Mouse (Mus musculus): Measurements from ENCODE around the gene St6galnac3. TPM values are rescaled to one million over a fixed set of nuclear protein-coding genes. Genes with fewer than 3 reads are reported as not detected.

The St6galnac3 gene
- polyA plus RNA-seq, 1 experiment from 2014 or later: 10.2 TPM

- Histone ChIP-seq H3K4me2 (no peak overlapping the region; the same call in 1 of the 2 replicates), H3K4me3 (replicated peaks) (no peak overlapping the region), H3K9me3 (replicated peaks) (0 out of 2 replicates have a peak, but pooled peaks cover 3% of the 10 kb centered on the region), H3K27me3 (no peaks in the 10 kb centered on the region), H3K27ac (replicated peaks) (peak overlapping the region; percentile 43; the same call in 1 of the 2 replicates), H3K4me1 (replicated peaks) (peaks cover 62% of the 10 kb centered on the region), H3K9ac (no peak overlapping the region), H3K36me3 (replicated peaks) (no peaks in the 10 kb centered on the region)
- 31% methylated on average over 7 of the region's 7 CpGs for WGBS (ENCODE audit: insufficient replicate concordance)
- ATAC-seq (ENCODE audit: insufficient read depth): no peak
These were observed 7.2 kb downstream of the St6galnac3 start for GRCm38 (mm10) chr3:153717742-153718141.

GRCm38 (mm10) chr3:153715646-153716045 is 9.3 kb downstream of the St6galnac3 start:
- Histone ChIP-seq H3K36me3 (replicated peaks) (no peaks in the 10 kb centered on the region), H3K4me3 (replicated peaks) (no peak overlapping the region), H3K9me3 (replicated peaks) (0 out of 2 replicates have a peak, but pooled peaks cover 3% of the 10 kb centered on the region), H3K4me2 (no peak overlapping the region), H3K27ac (replicated peaks) (no peak overlapping the region), H3K4me1 (replicated peaks) (peaks cover 54% of the 10 kb centered on the region), H3K9ac (no peak overlapping the region), H3K27me3 (no peaks in the 10 kb centered on the region)
- no peak for ATAC-seq (ENCODE audit: insufficient read depth)
- WGBS (ENCODE audit: insufficient replicate concordance): 87% methylated on average over 7 of the region's 7 CpGs

GRCm38 (mm10) chr3:153710545-153710944 is 14.4 kb downstream of the St6galnac3 start:
- no peak for ATAC-seq (ENCODE audit: insufficient read depth)
- WGBS (ENCODE audit: insufficient replicate concordance): 11% methylated on average over 1 of the region's 1 CpGs
- H3K36me3 ChIP-seq (replicated peaks): no peaks in the 10 kb centered on the region; the same call in 1 of the 2 replicates

DNA sequence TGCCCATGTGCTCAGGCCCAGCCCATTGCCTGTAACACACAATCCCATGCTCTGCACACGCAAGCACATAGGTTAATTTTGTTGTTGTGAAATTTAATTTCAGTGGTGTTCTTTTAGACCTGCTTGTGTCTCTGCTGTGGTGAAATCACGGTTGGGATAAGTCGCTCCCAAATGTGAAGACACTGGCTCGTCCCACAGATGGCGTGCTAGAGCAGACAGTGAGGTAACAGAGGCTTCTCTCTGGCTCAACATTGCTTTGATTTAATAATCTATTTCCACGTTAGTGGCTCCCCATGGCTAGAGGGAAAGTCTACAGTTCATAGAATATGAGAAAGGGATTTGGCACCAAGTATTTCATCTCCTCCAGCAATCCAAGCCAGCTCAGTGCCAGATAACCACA is 17.3 kb downstream of the St6galnac3 start:
- no peak for ATAC-seq (ENCODE audit: insufficient read depth)
- no peaks in the 10 kb centered on the region for H3K27me3 ChIP-seq
- WGBS (ENCODE audit: insufficient replicate concordance): 60% methylated on average over 6 of the region's 6 CpGs
- peaks cover 5% of the 10 kb centered on the region for H3K36me3 ChIP-seq (replicated peaks)
- H3K4me1 ChIP-seq (replicated peaks): peaks cover 22% of the 10 kb centered on the region
- no peak overlapping the region for H3K27ac ChIP-seq (replicated peaks)
- H3K4me3 ChIP-seq (replicated peaks): no peak overlapping the region
- H3K9ac ChIP-seq: no peak overlapping the region
- no peak overlapping the region for H3K4me2 ChIP-seq
- no peaks in the 10 kb centered on the region for H3K9me3 ChIP-seq (replicated peaks)

More at GRCm38 (mm10) chr3:153710545-153710944, 14.4 kb downstream of the St6galnac3 start:
- Histone ChIP-seq H3K4me3 (replicated peaks) (no peak overlapping the region), H3K27ac (replicated peaks) (no peak overlapping the region), H3K4me1 (replicated peaks) (peaks cover 17% of the 10 kb centered on the region; the same call in 1 of the 2 replicates), H3K4me2 (no peak overlapping the region), H3K9ac (no peak overlapping the region), H3K27me3 (no peaks in the 10 kb centered on the region), H3K9me3 (replicated peaks) (0 out of 2 replicates have a peak, but pooled peaks cover 3% of the 10 kb centered on the region)

DNA sequence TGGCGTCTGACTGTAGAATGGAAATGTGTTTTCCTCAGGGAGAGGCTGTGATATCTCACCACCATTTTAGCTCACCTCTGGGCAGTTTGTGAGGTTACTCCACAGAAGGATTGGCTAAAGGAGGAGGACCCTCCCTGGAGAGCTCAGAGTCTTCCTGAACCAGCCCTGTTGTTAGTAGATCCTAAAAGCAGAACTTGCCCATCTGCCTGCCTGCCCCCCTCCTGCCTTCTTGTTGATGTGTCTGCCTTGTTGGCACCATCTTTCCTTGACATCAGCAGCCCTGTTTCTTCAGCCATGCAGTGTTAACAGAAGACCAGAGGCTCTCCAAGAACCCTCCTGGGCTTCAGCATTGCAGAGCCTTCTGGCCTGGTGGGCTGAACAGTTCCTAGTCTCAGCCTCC is 18.1 kb downstream of the St6galnac3 start:
- Histone ChIP-seq H3K36me3 (replicated peaks) (peaks cover 5% of the 10 kb centered on the region), H3K4me2 (no peak overlapping the region), H3K4me1 (replicated peaks) (peaks cover 24% of the 10 kb centered on the region), H3K9me3 (replicated peaks) (no peaks in the 10 kb centered on the region), H3K27me3 (no peaks in the 10 kb centered on the region), H3K9ac (no peak overlapping the region), H3K27ac (replicated peaks) (no peak overlapping the region), H3K4me3 (replicated peaks) (no peak overlapping the region)
- 64% methylated on average over 1 of the region's 1 CpGs for WGBS (ENCODE audit: insufficient replicate concordance)
- ATAC-seq (ENCODE audit: insufficient read depth): no peak

- no peak for ATAC-seq (ENCODE audit: insufficient read depth)
- 70% methylated on average over 15 of the region's 15 CpGs for WGBS (ENCODE audit: insufficient replicate concordance)
- Histone ChIP-seq H3K36me3 (replicated peaks) (peaks cover 16% of the 10 kb centered on the region), H3K4me2 (no peak overlapping the region), H3K9me3 (replicated peaks) (no peaks in the 10 kb centered on the region), H3K27me3 (no peaks in the 10 kb centered on the region), H3K4me3 (replicated peaks) (no peak overlapping the region), H3K27ac (replicated peaks) (peak overlapping the region; percentile 9; the same call in 1 of the 2 replicates), H3K9ac (no peak overlapping the region), H3K4me1 (replicated peaks) (peaks cover 43% of the 10 kb centered on the region)
These were observed 22.9 kb downstream of the St6galnac3 start for GRCm38 (mm10) chr3:153701752-153702740.

GRCm38 (mm10) chr3:153701172-153701571 is 23.8 kb downstream of the St6galnac3 start:
- Histone ChIP-seq H3K9me3 (replicated peaks) (no peaks in the 10 kb centered on the region), H3K4me1 (replicated peaks) (peaks cover 46% of the 10 kb centered on the region), H3K4me3 (replicated peaks) (no peak overlapping the region), H3K27me3 (no peaks in the 10 kb centered on the region), H3K36me3 (replicated peaks) (peaks cover 16% of the 10 kb centered on the region), H3K4me2 (no peak overlapping the region), H3K9ac (no peak overlapping the region), H3K27ac (replicated peaks) (peak overlapping the region; percentile 9; the same call in 1 of the 2 replicates)
- WGBS (ENCODE audit: insufficient replicate concordance): 35% methylated on average over 7 of the region's 7 CpGs
- peak; percentile 51 for ATAC-seq (ENCODE audit: insufficient read depth)

DNA sequence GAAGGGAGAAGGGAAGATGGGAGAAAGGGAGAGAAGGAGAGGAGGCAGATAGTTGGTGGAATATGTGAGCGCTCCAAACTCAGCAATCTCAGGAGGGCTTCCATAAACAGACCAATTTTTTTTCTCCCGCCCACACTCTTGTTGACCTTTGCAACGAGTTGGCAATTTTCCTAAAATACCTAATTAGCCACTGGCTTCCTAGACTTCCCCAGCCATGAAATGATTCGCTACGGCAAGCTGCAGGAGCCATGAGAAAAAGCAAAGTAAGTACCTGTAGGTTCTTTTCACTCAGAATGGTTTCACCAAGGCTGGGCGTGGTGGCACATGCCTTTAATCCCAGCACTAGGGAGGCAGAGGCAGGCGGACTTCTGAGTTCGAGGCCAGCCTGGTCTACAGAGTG is 25.9 kb downstream of the St6galnac3 start:
- 85% methylated on average over 8 of the region's 8 CpGs for WGBS (ENCODE audit: insufficient replicate concordance)
- H3K4me1 ChIP-seq (replicated peaks): peaks cover 53% of the 10 kb centered on the region
- H3K4me2 ChIP-seq: no peak overlapping the region
- H3K9ac ChIP-seq: no peak overlapping the region
- H3K27ac ChIP-seq (replicated peaks): no peak overlapping the region
- no peak overlapping the region for H3K4me3 ChIP-seq (replicated peaks)
- H3K36me3 ChIP-seq (replicated peaks): 0 out of 2 replicates have a peak, but pooled peaks cover 11% of the 10 kb centered on the region
- no peaks in the 10 kb centered on the region for H3K27me3 ChIP-seq
- ATAC-seq (ENCODE audit: insufficient read depth): no peak
- no peaks in the 10 kb centered on the region for H3K9me3 ChIP-seq (replicated peaks)

- 46% methylated on average over 7 of the region's 7 CpGs for WGBS (ENCODE audit: insufficient replicate concordance)
- Histone ChIP-seq H3K27ac (replicated peaks) (peak overlapping the region; percentile 80), H3K9me3 (replicated peaks) (no peaks in the 10 kb centered on the region), H3K36me3 (replicated peaks) (peaks cover 7% of the 10 kb centered on the region; the same call in 1 of the 2 replicates), H3K4me2 (no peak overlapping the region), H3K27me3 (no peaks in the 10 kb centered on the region), H3K9ac (no peak overlapping the region), H3K4me1 (replicated peaks) (peaks cover 66% of the 10 kb centered on the region), H3K4me3 (replicated peaks) (no peak overlapping the region)
- ATAC-seq (ENCODE audit: insufficient read depth): no peak
These were observed 32.0 kb downstream of the St6galnac3 start for GRCm38 (mm10) chr3:153692978-153693377.

GRCm38 (mm10) chr3:153692206-153692813 is 32.7 kb downstream of the St6galnac3 start:
- no peak for ATAC-seq (ENCODE audit: insufficient read depth)
- Histone ChIP-seq H3K27me3 (no peaks in the 10 kb centered on the region), H3K27ac (replicated peaks) (peak overlapping the region; percentile 80), H3K4me2 (peak overlapping the region; percentile 45; the same call in 1 of the 2 replicates), H3K4me3 (replicated peaks) (no peak overlapping the region), H3K9ac (peak overlapping the region; percentile 33), H3K36me3 (replicated peaks) (peaks cover under 1% of the 10 kb centered on the region; the same call in 1 of the 2 replicates), H3K9me3 (replicated peaks) (no peaks in the 10 kb centered on the region), H3K4me1 (replicated peaks) (peaks cover 65% of the 10 kb centered on the region)
- 32% methylated on average over 11 of the region's 11 CpGs for WGBS (ENCODE audit: insufficient replicate concordance)

GRCm38 (mm10) chr3:153691537-153691936 is 33.4 kb downstream of the St6galnac3 start:
- Histone ChIP-seq H3K27ac (replicated peaks) (peak overlapping the region; percentile 80), H3K27me3 (no peaks in the 10 kb centered on the region), H3K36me3 (replicated peaks) (no peaks in the 10 kb centered on the region; the same call in 1 of the 2 replicates), H3K4me1 (replicated peaks) (peaks cover 65% of the 10 kb centered on the region), H3K4me2 (peak overlapping the region; percentile 45), H3K9ac (peak overlapping the region; percentile 33; the same call in 1 of the 2 replicates), H3K4me3 (replicated peaks) (no peak overlapping the region), H3K9me3 (replicated peaks) (no peaks in the 10 kb centered on the region)
- WGBS (ENCODE audit: insufficient replicate concordance): 12% methylated on average over 4 of the region's 4 CpGs
- peak; percentile 51 for ATAC-seq (ENCODE audit: insufficient read depth)

Data from liver, embryonic 15.5 days (tissue).